Mouse (Mus musculus): Measurements from ENCODE around the gene Atp13a3.
A peak's percentile ranks its signal among the peaks of the same experiment; 100 is the strongest.

Gene Atp13a3

GRCm38 (mm10) chr16:30310171-30310515 lies 95.6 kb downstream of the Atp13a3 start:
- no peak for DNase-seq

DNA sequence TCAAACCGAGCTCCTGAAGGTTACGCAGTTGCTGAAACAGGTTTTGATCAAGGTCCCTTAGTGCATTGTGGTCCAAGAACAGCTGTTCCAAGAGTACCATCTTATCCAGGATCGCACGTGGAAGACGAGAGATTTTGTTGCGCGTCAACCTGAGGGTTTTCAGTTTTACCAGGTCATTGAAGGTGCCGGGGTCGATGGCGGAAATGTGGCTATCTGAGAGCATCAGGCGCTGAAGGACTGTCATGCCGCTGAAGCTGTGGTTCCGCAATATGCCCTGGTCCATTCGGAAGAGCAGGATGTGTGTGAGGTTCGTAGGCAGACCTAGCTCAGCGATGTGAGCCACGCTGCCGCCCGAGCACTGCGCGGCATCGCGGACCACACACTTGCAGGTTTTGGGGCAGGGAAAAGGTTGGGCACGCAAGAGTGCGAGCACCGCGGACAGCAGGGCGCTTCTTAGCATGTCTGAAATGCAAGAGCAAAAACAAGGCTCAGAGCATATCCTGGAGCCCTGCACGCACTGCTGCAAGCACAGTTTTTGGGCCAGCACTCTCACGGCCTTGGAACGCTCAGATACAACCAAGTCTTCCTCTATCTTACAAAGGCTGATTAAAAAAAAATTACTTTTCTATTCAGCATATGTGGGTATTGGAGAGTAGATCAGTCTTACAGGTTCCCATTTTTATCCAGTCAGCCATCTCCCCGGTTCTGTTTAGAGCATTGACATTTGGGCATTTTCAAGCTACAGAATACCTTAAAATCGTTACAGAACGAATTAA lies 96.2 kb downstream of the Atp13a3 start:
- DNase-seq = peak; percentile 12

DNA sequence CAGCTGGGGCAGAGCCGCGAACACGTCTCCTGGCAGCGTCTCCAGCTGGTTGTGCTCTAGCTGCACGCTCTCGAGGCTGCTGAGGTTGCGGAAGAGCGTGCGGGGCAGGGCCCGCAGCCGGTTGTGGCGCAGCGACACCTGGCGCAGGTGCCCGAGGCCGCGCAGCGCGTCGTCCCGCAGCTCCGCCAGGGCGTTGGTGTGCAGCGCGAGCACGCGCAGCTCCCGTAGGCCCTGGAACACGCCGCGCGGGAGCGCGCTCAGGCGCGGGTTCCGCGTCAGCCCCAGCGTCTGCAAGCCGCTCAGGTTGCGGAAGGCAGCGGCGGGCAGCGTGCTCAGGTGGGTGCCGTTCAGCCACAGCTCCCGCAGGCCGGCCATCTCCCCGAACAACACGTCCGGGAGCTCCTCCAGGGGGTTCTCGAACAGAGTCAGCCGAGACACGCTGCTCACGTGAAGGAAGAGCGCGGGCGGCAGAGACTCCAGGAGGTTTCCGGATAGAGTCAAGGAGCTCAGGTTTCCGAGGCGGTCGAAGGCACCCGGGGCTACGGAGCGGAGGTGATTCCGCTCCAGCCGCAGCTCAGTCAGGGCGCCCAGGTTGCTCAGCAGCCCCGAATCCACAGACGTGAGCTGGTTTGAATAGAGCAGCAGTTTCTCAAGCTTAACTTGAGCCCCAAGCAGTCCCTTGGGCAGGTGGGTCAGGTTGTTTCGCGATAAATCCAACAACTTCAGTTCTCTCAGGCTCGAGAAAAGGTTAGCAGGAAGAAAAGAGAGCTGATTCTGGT lies 97.0 kb downstream of the Atp13a3 start:
- peak; percentile 73 for DNase-seq

DNA sequence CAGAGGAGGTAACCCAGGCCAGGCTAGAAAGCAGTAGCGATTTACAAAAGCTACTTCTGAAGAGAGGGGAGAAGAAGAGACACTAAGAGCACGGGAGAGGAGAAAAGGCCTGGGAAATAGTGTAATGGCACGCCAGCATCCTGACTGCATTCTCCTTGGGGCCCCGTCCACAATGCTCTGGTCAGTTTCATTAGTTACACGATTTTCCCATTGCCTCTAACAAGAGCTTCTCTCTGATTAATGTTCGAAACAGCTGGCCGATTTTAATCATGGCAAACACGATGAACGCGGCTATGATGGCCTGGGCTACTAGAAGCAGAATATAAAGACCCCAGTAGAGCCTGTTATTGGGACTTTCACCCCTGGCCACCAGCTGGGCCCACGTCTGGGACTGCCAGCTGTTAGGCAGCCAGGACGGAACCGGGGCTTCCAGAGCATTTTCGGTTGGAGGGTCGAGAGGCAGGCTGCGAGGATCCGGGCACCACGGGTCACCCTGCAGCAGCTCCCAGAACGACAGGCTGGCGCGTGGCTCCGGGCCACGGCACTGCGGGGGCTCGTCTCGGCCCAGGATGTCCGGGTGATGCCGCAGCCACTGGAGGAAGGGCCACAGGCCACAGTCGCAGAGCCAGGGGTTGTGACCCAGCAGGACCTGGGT lies 97.7 kb downstream of the Atp13a3 start:
- no peak for DNase-seq

GRCm38 (mm10) chr16:30307306-30307705 lies 98.5 kb downstream of the Atp13a3 start:
- DNase-seq = no peak

- DNase-seq = no peak
Measured at GRCm38 (mm10) chr16:30306102-30306501, 99.7 kb downstream of the Atp13a3 start.

GRCm38 (mm10) chr16:30304236-30304635 lies 101.5 kb downstream of the Atp13a3 start:
- no peak for DNase-seq

GRCm38 (mm10) chr16:30303411-30303810 lies 102.4 kb downstream of the Atp13a3 start:
- no peak for DNase-seq

- no peak for DNase-seq
Measured at GRCm38 (mm10) chr16:30302686-30303085, 103.1 kb downstream of the Atp13a3 start.

- DNase-seq = no peak
Measured at GRCm38 (mm10) chr16:30299711-30300277, 106.0 kb downstream of the Atp13a3 start.

GRCm38 (mm10) chr16:30297450-30297849 lies 108.3 kb downstream of the Atp13a3 start:
- DNase-seq = no peak

DNA sequence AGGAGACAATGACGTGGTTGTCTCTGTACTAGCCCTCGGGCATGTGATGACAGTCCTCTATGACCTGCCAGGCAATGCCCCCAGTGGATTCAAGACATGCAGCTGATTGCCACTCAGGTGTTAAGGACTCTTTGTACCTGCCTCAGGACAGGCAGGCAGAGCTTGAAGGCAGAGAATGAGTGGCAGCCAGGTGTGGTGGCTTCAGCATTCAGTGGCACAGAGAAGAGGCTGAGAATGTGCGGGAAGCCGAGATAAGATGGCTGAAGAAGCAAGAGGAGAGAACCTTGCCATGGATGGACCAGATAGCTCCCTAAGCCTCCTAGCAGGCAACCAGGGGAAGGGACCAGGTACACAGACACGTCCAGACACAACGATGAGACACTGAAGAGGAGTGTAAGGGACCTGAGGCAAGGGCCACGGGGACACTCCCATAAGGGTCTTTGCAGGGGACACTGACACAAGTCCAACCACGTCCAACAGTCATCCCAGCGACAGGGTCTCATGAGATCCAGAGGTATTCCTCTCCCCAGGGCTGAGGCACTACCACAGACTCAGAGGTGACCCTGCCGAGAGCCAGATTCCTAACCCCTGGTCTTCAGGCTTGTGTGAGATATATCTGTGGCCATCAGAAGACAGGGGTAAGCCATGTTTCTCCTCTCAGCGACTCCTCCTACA lies 109.0 kb downstream of the Atp13a3 start:
- DNase-seq = no peak

DNA sequence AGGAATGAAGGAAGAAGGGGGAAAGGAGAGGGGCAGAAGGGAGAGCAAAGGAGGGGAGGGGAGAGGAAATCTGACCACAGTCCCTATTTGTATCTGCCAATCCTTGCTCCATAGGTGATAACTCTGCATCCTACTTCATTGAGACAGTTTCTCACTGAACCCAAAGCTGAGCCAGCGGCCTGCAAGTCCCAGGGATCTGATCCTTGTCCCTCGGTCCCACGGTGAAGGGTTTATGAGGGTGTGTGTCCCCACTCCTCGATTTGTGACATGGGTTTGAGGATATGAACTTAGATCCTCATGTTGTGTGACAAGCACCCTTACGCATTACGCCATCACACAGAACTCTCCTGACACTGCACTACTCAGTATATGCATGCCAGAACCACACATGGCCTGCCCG lies 110.7 kb downstream of the Atp13a3 start:
- DNase-seq = no peak

GRCm38 (mm10) chr16:30290436-30290835 lies 115.3 kb downstream of the Atp13a3 start:
- no peak for DNase-seq

- DNase-seq = no peak
Measured at GRCm38 (mm10) chr16:30285701-30286100, 120.1 kb downstream of the Atp13a3 start.

DNA sequence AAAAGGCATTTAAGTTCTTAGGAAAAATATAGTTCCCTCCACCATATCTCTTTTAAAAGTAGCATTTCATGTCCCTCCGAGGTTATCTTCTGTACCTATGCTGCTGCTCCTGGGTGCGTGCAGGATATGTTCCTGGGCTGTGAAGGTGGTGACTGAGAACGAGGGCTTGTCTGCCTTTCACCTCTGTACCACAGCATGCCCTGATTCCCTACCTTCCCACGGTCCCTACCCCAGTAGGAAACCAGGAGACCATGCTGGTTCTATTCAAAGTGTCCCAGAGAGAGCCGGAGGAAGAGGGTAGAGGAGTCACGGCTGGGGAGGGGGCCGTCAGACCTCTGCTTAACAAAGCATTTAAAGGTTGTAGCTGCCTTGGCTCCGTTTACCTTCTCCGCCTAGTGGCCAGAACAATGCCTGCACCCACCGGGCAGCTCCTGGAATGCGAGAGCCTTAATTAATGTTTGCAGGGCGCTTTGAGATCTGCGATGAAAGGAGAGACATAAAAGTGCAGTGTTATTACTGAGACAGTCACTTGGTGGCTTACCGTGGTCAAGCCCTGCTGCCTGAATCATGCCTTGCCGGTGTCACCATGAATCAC lies 121.9 kb downstream of the Atp13a3 start:
- no peak for DNase-seq

GRCm38 (mm10) chr16:30282844-30283495 lies 122.8 kb downstream of the Atp13a3 start, which contains the start of gene Lrrc15:
Gene Lrrc15, minus strand, starts transcription at chr16:30283256.
- DNase-seq = no peak

- DNase-seq = no peak
Measured at GRCm38 (mm10) chr16:30280676-30281297, 125.0 kb downstream of the Atp13a3 start.

DNA sequence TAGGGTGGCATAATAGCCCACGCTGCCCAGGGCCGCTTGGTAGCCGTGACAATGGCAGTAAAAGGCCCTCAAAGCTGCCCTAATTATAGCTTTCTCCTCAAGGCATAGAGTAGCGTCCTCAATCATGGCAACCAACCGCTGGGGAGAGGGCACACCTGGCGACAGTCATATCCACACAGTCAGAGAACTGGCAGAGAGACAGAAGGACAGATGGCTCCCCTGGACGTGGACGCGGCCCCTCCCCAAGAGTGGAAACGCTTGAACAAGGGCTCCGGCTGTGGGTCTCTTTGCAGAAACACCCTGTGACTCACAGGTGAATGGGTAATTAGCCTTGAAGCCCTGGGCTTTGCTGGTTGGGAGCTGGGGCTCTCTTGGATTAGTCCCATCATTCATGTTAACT lies 127.4 kb downstream of the Atp13a3 start:
- no peak for DNase-seq

DNA sequence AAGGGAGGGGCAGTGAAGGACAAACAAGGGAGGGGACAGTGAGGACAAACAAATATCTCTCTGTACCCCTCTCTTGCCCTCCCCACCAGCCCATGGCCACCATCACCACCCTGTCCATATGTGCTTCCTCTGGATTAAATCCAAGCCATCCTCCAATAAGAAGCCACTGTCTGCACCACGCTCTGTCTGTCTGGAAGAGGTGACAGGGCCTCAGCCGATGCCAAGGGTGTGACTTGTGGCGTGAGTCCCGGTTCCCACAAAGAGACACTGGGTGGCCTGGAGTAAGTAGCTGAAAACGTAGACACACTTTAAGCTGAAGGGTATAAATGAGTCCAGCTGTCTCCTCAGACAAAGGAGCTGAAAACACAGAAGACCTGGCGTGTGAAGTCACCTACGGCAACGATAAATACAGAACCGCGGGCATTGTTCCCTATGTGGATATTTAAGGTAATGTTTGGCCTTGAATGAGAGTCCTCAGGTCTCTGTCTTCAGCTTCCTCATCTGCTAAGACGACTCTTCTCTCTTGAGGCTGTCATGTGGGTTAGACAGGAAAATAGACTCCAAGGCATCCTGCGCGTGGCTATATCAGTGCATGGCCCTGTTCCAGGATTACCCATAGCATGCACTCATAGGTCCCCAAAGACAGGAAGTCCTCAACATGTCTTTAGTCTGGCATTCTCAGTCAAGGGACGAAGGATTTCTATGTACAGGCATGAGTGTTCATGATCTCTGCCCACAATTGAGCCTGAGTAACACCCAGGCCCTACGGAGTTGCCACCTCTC lies 130.0 kb downstream of the Atp13a3 start:
- no peak for DNase-seq

DNA sequence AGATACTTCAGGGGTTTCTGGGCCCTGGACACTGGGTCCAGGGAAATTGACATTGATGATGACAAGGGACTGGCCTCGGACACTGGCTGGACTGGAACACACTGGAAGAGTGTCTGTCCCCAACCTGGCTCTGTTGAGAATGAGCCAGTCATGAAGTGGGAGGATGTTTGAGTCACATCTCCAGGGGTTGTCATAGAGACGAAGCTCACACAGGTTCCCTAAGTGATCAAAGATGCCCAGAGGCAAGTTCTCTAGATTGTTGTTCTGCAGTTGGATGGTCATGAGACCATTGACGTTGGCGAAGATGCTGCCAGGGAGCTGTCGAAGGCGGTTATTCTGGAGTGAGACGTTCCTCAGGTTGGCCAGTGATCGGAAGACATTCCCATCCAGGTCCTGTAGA lies 132.7 kb downstream of the Atp13a3 start:
- no peak for DNase-seq

Data from cerebellum, adult 11 months (tissue).